Mouse (Mus musculus): ENCODE measurements at regions not wholly inside any gene's neighbourhood (a gene's known extent, or its start where the extent isn't known, plus 50 kb on each side); places are given as distances from the start of the nearest gene placed in this dataset.
A peak's percentile ranks its signal among the peaks of the same experiment; 100 is the strongest.
"Not testable (repeated sequence)": the region's sequence is repeated elsewhere in the genome, so short reads cannot be mapped to it uniquely, and the experiment has no call there.

- H3K79me2 ChIP-seq (replicated peaks; ENCODE audit: control insufficient read depth, extremely low read depth, insufficient read depth, poor library complexity, severe bottlenecking); H3K27me3 ChIP-seq (replicated peaks); H3K27ac ChIP-seq (ENCODE audit: insufficient read depth, low read depth); H3K9ac ChIP-seq (ENCODE audit: insufficient read depth, low read depth); dilution Hi-C loops (cut with MboI; ENCODE audit: extremely low pct_ligation_motif_present, extremely low pct_unique_long_range_greater_than_20kb, low sequenced_read_pairs); H3K36me3 ChIP-seq (replicated peaks in 1 of 2; ENCODE audit: control insufficient read depth in 1 of 2, insufficient read depth in 1 of 2, low read length in 1 of 2); H3K4me3 ChIP-seq (replicated peaks in 1 of 3; ENCODE audit: low read depth in 2 of 3, low read length in 2 of 3, poor library complexity in 1 of 3); in situ Hi-C loops (cut with MboI; ENCODE audit: low pct_ligation_motif_present, low pct_unique_long_range_greater_than_20kb, low sequenced_read_pairs); DNase-seq (ENCODE audit: extremely low read depth); H3K9me3 ChIP-seq (replicated peaks; ENCODE audit: low read length): not testable (repeated sequence)
- Histone ChIP-seq H3K4me2 (ENCODE audit: insufficient read depth, low read depth, poor library complexity, severe bottlenecking) (0 out of 2 replicates have a peak overlapping the region, but pooled peaks have one; percentile 18), H3K4me1 (ENCODE audit: control insufficient read depth in 1 of 2, insufficient read depth in 2 of 2) (peaks cover 16 to 19% of the 10 kb centered on the region in 2 experiments)
- TF ChIP-seq NRF1 (IDR thresholded peaks at IDR 0.05; ENCODE audit: low read depth, low read length): peak; percentile 74
Measured at GRCm38 (mm10) chr17:15240641-15241040, 136.0 kb downstream of the Dll1 start.

GRCm38 (mm10) chr17:15240011-15240410 is 136.7 kb downstream of the Dll1 start:
- dilution Hi-C loops (cut with MboI; ENCODE audit: extremely low pct_ligation_motif_present, extremely low pct_unique_long_range_greater_than_20kb, low sequenced_read_pairs) (no loop called here), in situ Hi-C loops (cut with MboI; ENCODE audit: low pct_ligation_motif_present, low pct_unique_long_range_greater_than_20kb, low sequenced_read_pairs) (no loop called here)
- Histone ChIP-seq H3K27ac (ENCODE audit: insufficient read depth, low read depth) (no peak overlapping the region), H3K9ac (ENCODE audit: insufficient read depth, low read depth) (no peak overlapping the region), H3K4me1 (ENCODE audit: control insufficient read depth in 1 of 2, insufficient read depth in 2 of 2) (peaks cover 18 to 19% of the 10 kb centered on the region in 2 experiments), H3K4me2 (ENCODE audit: insufficient read depth, low read depth, poor library complexity, severe bottlenecking) (no peak overlapping the region), H3K27me3 (replicated peaks) (no peaks in the 10 kb centered on the region), H3K79me2 (replicated peaks; ENCODE audit: control insufficient read depth, extremely low read depth, insufficient read depth, poor library complexity, severe bottlenecking) (no peaks in the 10 kb centered on the region), H3K36me3 (replicated peaks in 1 of 2; ENCODE audit: control insufficient read depth in 1 of 2, insufficient read depth in 1 of 2, low read length in 1 of 2) (no peaks in the 10 kb centered on the region), H3K9me3 (replicated peaks; ENCODE audit: low read length) (no peaks in the 10 kb centered on the region), H3K4me3 (replicated peaks in 1 of 3; ENCODE audit: low read depth in 2 of 3, low read length in 2 of 3, poor library complexity in 1 of 3) (no peak overlapping the region)
- DNase-seq (ENCODE audit: extremely low read depth): no peak
- no peak for TF ChIP-seq PAX5 (IDR thresholded peaks at IDR 0.05; ENCODE audit: low read length)
- no peak for TF ChIP-seq CHD1 (IDR thresholded peaks at IDR 0.05; ENCODE audit: low read depth, low read length)
- TF ChIP-seq E2F4 (IDR thresholded peaks at IDR 0.05; ENCODE audit: insufficient replicate concordance, low read depth, low read length): no peak
- TF ChIP-seq MYC (IDR thresholded peaks at IDR 0.05; ENCODE audit: low read depth, low read length): no peak

GRCm38 (mm10) chr17:15235041-15235440 is 141.6 kb downstream of the Dll1 start:
- dilution Hi-C loops (cut with MboI; ENCODE audit: extremely low pct_ligation_motif_present, extremely low pct_unique_long_range_greater_than_20kb, low sequenced_read_pairs) (no loop called here), in situ Hi-C loops (cut with MboI; ENCODE audit: low pct_ligation_motif_present, low pct_unique_long_range_greater_than_20kb, low sequenced_read_pairs) (no loop called here)
- Histone ChIP-seq H3K79me2 (replicated peaks; ENCODE audit: control insufficient read depth, extremely low read depth, insufficient read depth, poor library complexity, severe bottlenecking) (no peaks in the 10 kb centered on the region), H3K27ac (ENCODE audit: insufficient read depth, low read depth) (no peak overlapping the region), H3K4me1 (ENCODE audit: control insufficient read depth in 1 of 2, insufficient read depth in 2 of 2) (peaks cover 12 to 29% of the 10 kb centered on the region in 2 experiments), H3K9me3 (replicated peaks; ENCODE audit: low read length) (no peaks in the 10 kb centered on the region), H3K36me3 (replicated peaks in 1 of 2; ENCODE audit: control insufficient read depth in 1 of 2, insufficient read depth in 1 of 2, low read length in 1 of 2) (no peaks in the 10 kb centered on the region), H3K4me3 (replicated peaks in 1 of 3; ENCODE audit: low read depth in 2 of 3, low read length in 2 of 3, poor library complexity in 1 of 3) (no peak overlapping the region), H3K9ac (ENCODE audit: insufficient read depth, low read depth) (no peak overlapping the region), H3K27me3 (replicated peaks) (no peaks in the 10 kb centered on the region), H3K4me2 (ENCODE audit: insufficient read depth, low read depth, poor library complexity, severe bottlenecking) (no peak overlapping the region)
- no peak for TF ChIP-seq MYC (IDR thresholded peaks at IDR 0.05; ENCODE audit: low read depth, low read length)
- TF ChIP-seq NELFE (IDR thresholded peaks at IDR 0.05; ENCODE audit: low read depth, low read length): no peak
- no peak for TF ChIP-seq MAX (IDR thresholded peaks at IDR 0.05; ENCODE audit: low read length)
- TF ChIP-seq ZC3H11A (IDR thresholded peaks at IDR 0.05; ENCODE audit: low read depth, low read length): no peak
- TF ChIP-seq SMC3 (IDR thresholded peaks at IDR 0.05; ENCODE audit: low read depth, low read length): no peak
- no peak for TF ChIP-seq USF2 (conservative IDR thresholded peaks at IDR 0.05; ENCODE audit: low read depth, low read length)
- TF ChIP-seq MEF2A (IDR thresholded peaks at IDR 0.05; ENCODE audit: borderline replicate concordance, low read depth, low read length): no peak
- TF ChIP-seq ELF1 (IDR thresholded peaks at IDR 0.05; ENCODE audit: low read depth, low read length): no peak
- TF ChIP-seq TBP (conservative IDR thresholded peaks at IDR 0.05; ENCODE audit: low read depth, low read length): no peak
- no peak for TF ChIP-seq JUN (IDR thresholded peaks at IDR 0.05; ENCODE audit: insufficient read depth, low read depth, low read length)
- no peak for TF ChIP-seq BHLHE40 (IDR thresholded peaks at IDR 0.05; ENCODE audit: low read depth, low read length)
- TF ChIP-seq GABPA (IDR thresholded peaks at IDR 0.05; ENCODE audit: insufficient replicate concordance, low read depth, low read length): no peak
- no peak for TF ChIP-seq UBTF (IDR thresholded peaks at IDR 0.05; ENCODE audit: low read depth, low read length)
- no peak for TF ChIP-seq E2F4 (IDR thresholded peaks at IDR 0.05; ENCODE audit: insufficient replicate concordance, low read depth, low read length)
- TF ChIP-seq ETS1 (conservative IDR thresholded peaks at IDR 0.05; ENCODE audit: low read depth, low read length): no peak
- TF ChIP-seq RAD21 (IDR thresholded peaks at IDR 0.05; ENCODE audit: low read depth, low read length): no peak
- DNase-seq (ENCODE audit: extremely low read depth): no peak

All from CH12.LX (cell line).